Mouse (Mus musculus): ENCODE results near the gene Olfr304.
"Not testable (repeated sequence)": the region's sequence is repeated elsewhere in the genome, so short reads cannot be mapped to it uniquely, and the experiment has no call there.

The Olfr304 gene

GRCm38 (mm10) chr7:86386558-86386957 lies at the start of gene Olfr304:
TSS of gene Olfr304 (minus strand) at chr7:86386658.
- in situ Hi-C loops (cut with MboI, MseI): no loop called here

- in situ Hi-C loops (cut with MboI, MseI): no loop called here
These were observed 17.1 kb upstream of the Olfr304 start, which contains the start of gene Olfr301 for GRCm38 (mm10) chr7:86403546-86403945. TSS of gene Olfr301 (plus strand) at chr7:86403846.

- in situ Hi-C loops (cut with MboI, MseI): no loop called here
These were observed 11.2 kb upstream of the Olfr304 start, which contains the start of gene Olfr303 for GRCm38 (mm10) chr7:86397689-86398088. TSS of gene Olfr303 (minus strand) at chr7:86397789.

GRCm38 (mm10) chr7:86385769-86386168 lies 689 bp downstream of the Olfr304 start:
- in situ Hi-C loops (cut with MboI, MseI): no loop called here

GRCm38 (mm10) chr7:86366828-86367227 lies 19.6 kb downstream of the Olfr304 start, which contains the start of gene Olfr305:
TSS of gene Olfr305 (minus strand) at chr7:86366928.
- in situ Hi-C loops (cut with MboI, MseI): no loop called here

- in situ Hi-C loops (cut with MboI, MseI): not testable (repeated sequence)
These were observed 40.2 kb downstream of the Olfr304 start for GRCm38 (mm10) chr7:86346296-86346695.

GRCm38 (mm10) chr7:86344253-86344652 lies 42.2 kb downstream of the Olfr304 start:
- in situ Hi-C loops (cut with MboI, MseI): no loop called here

- in situ Hi-C loops (cut with MboI, MseI): no loop called here
These were observed 43.4 kb downstream of the Olfr304 start for GRCm38 (mm10) chr7:86342881-86343565.

GRCm38 (mm10) chr7:86337486-86337885 lies 49.0 kb downstream of the Olfr304 start, which contains the start of gene Olfr307:
TSS of gene Olfr307 (minus strand) at chr7:86337586.
- in situ Hi-C loops (cut with MboI, MseI): no loop called here
